15 mouse cellular contexts compared by ENCODE assay signal in the genomic region with DNA sequence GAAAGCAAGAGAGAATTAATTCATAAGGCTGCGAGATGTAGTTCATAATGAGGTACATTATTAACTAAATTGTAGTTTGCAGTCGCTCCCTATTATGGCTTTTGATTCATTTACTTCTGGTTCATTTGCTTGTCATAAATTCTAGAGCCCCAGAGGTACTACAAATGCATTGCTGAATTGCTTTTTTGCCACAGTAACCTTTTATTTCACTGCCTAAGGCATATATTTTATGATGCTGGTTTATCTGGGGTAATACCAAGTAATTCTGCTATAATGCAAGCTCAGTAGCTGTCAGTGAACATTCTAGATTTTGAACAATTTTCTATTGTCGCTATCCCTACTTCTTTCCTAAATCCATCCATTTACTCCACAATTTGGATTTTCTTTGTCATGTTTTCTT.
"Had no signal": no experiment of that assay in that cellular context is flagged by ENCODE, and none has a peak within 500 bp of the region (broad histone marks: within the 10 kb centered on the region; RNA-seq: fewer than 3 reads in every experiment).

No protein-coding gene starts in this region.

- DNase-seq: retina, postnatal 1 day; right cerebral cortex, adult 18-20 months; right cerebral cortex, postnatal 14 days; right cerebral cortex, postnatal 25 days; right cerebral cortex, postnatal 4 days; spleen, adult 18-20 months; thymus, adult 18-20 months; thymus, adult 2 months; thymus, postnatal 14 days; thymus, postnatal 25 days; thymus, postnatal 36 days; thymus, postnatal 4 days had no signal

- H3K4me1 ChIP-seq: neural tube, embryonic 12.5 days; stomach, embryonic 15.5 days had no signal

- H3K9me3 ChIP-seq: neural tube, embryonic 12.5 days; stomach, embryonic 15.5 days had no signal

- H3K4me2 ChIP-seq: neural tube, embryonic 12.5 days; stomach, embryonic 15.5 days had no signal

- H3K27ac ChIP-seq: neural tube, embryonic 12.5 days; stomach, embryonic 15.5 days; stomach, postnatal 0 days had no signal

- H3K9ac ChIP-seq: neural tube, embryonic 12.5 days; stomach, embryonic 15.5 days had no signal

- H3K36me3 ChIP-seq: neural tube, embryonic 12.5 days; stomach, embryonic 15.5 days had no signal

- H3K4me3 ChIP-seq: neural tube, embryonic 12.5 days; stomach, embryonic 15.5 days had no signal

- H3K27me3 ChIP-seq: neural tube, embryonic 12.5 days; stomach, embryonic 15.5 days had no signal
